Mouse (Mus musculus) lung, adult 2 months (tissue): Measurements from ENCODE around the gene Ctps. TPM values are rescaled to one million over a fixed set of nuclear protein-coding genes. Genes with fewer than 3 reads are reported as not detected.
"Not testable (repeated sequence)": the region's sequence is repeated elsewhere in the genome, so short reads cannot be mapped to it uniquely, and the experiment has no call there.

Experiments
- DNase-seq: peaks from one replicate; pipeline ENCODE4 v3.0.0; 2022
- H3K4me1 ChIP-seq: fragments of 200-500 bp; 2 replicates; pipeline ENCODE4 v1.6.1; 2011; ENCODE audit warnings: low read length; ENCODE audit not compliant: control insufficient read depth, insufficient read depth
- H3K4me3 ChIP-seq: fragments of 200-500 bp; replicated peaks from 2 replicates; pipeline ENCODE3; 2011; ENCODE audit warnings: low read depth, mild to moderate bottlenecking, control low read depth, low read length; ENCODE audit errors: extremely low read depth
- CTCF ChIP-seq: fragments of 200-500 bp; IDR thresholded peaks from 2 replicates; pipeline ENCODE4 v1.5.1; 2011; ENCODE audit warnings: mild to moderate bottlenecking, low read length, control low read depth; ENCODE audit not compliant: insufficient read depth
- POLR2A ChIP-seq: fragments of 200-500 bp; IDR thresholded peaks from 2 replicates; pipeline ENCODE4 v1.6.1; 2011; ENCODE audit warnings: low read depth, mild to moderate bottlenecking, control low read depth, low read length, borderline replicate concordance; ENCODE audit errors: extremely low read depth
- WGBS: fragments of 180-500 bp; shearing (Covaris S2); methylation state at CpG from one replicate; pipeline ENCODE4 v1.1.7; 2018; 5-methylcytosine and 5-hydroxymethylcytosine counted together
- polyA plus RNA-seq: library from polyadenylated mRNA; depleted of rRNA; stranded (reverse); fragments of >200 nt; gene quantifications from 2 replicates; pipeline ENCODE4 v1.2.3, GENCODE M21; 2012

Gene Ctps
- polyA plus RNA-seq, 1 experiment: 10.2 TPM

DNA sequence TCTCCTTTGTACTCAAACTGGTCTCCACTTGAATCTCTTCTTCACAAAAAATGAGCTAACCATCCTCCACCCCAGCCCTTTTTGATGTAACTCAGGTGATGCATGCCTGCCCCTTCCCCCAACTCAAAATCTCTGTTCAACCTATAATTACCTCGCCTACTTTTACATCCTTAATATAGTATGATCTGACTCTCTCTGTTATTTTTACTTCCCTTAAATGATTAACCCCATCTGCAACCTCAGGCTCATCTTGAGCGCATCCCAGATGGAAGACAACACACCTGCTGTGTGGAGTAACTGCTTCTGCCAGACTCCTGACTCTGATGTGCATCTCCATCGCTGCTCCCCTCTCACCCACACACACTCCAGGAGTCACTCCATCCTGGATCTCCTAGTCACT is 32.6 kb upstream of the Ctps start:
- 67% methylated on average over 3 of the region's 3 CpGs for WGBS
- no peak for TF ChIP-seq CTCF
- TF ChIP-seq POLR2A: no peak
- no peak for DNase-seq
- no peaks in the 10 kb centered on the region for H3K4me1 ChIP-seq
- no peak overlapping the region for H3K4me3 ChIP-seq

DNA sequence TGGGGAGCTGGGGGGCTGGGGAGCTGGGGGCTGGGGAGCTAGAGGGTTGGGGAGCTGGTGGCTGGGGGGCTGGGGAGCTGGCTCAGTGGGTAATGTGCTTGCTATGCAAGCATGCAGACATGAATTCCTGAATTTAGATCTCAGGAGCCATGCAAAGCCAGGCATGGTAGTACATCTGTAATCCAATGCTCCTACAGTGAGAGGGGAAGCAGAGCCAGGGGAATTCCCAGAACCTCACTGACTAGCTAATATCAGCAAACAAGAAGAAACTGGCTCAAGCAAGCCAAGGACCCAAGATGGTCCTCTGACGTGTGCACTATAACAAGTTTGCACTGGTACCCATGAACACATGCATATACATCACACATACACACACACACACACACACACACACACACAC is 31.7 kb upstream of the Ctps start:
- Histone ChIP-seq H3K4me1 (no peaks in the 10 kb centered on the region), H3K4me3 (no peak overlapping the region)
- DNase-seq: no peak
- WGBS: 67% methylated on average over 1 of the region's 1 CpGs
- TF ChIP-seq CTCF: no peak
- no peak for TF ChIP-seq POLR2A

DNA sequence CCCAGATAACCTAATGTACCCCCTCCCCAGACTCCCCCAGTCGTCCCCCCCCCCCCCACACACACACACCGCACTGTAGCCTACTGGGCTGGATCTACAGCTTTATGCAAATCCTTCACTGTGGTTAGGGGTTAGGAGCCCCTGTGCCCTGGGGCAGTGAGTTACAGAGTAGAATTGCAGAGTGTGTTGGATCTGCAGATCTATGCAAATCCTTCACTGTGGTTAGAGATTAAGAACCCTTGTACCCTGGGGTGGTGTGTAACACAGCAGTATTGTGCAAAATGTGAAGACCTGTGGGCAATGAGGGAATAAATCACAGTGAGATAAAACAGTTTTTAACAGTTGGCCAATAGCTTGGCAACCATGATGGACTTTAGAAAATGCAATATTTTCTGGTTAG is 28.8 kb upstream of the Ctps start:
- no peaks in the 10 kb centered on the region for H3K4me1 ChIP-seq
- no peak for TF ChIP-seq CTCF
- no peak for TF ChIP-seq POLR2A
- DNase-seq: no peak
- H3K4me3 ChIP-seq: no peak overlapping the region
- WGBS: 42% methylated on average over 2 of the region's 2 CpGs

DNA sequence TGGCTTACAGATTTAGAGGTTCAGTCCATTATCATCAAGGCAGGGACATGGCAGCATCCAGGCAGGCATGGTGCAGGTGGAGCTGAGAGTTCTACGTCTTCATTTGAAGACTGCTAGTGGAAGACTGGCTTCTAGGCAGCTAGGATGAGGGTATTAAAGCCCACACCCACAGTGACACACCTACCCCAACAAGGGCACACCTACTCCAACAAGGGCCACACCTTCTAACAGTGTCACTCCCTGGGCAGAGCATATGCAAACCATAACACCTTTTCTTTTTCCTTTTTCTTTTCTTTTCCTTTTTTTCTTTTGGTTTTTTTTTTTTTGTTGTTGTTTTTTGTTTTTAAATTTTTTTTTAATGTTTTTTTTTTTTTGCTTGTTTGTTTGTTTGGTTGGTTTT is 26.1 kb upstream of the Ctps start:
- DNase-seq, H3K4me1 ChIP-seq, H3K4me3 ChIP-seq: not testable (repeated sequence)
- 85% methylated on average over 1 of the region's 1 CpGs for WGBS

DNA sequence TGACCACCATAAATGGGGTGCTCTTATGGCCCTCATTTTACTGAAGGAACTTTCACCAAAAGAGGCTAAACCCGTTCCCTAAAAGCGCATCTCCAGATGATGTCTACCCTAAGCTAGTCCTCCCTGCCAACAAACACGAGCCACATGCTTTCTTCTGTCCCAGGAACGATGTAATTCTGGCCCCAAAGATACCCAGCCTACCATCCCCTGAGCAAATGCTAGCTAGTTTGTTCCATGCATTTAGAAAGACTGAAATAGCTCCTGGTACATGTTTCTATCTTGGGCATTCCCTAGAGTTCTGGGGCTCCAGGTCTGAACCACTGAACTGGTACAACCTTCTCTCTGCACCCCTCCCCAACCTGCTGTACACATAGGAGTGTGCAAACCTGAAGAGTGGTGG is 20.9 kb upstream of the Ctps start:
- Histone ChIP-seq H3K4me3 (no peak overlapping the region), H3K4me1 (no peaks in the 10 kb centered on the region)
- no peak for DNase-seq
- 86% methylated on average over 4 of the region's 4 CpGs for WGBS
- TF ChIP-seq CTCF (no peak), POLR2A (no peak)

DNA sequence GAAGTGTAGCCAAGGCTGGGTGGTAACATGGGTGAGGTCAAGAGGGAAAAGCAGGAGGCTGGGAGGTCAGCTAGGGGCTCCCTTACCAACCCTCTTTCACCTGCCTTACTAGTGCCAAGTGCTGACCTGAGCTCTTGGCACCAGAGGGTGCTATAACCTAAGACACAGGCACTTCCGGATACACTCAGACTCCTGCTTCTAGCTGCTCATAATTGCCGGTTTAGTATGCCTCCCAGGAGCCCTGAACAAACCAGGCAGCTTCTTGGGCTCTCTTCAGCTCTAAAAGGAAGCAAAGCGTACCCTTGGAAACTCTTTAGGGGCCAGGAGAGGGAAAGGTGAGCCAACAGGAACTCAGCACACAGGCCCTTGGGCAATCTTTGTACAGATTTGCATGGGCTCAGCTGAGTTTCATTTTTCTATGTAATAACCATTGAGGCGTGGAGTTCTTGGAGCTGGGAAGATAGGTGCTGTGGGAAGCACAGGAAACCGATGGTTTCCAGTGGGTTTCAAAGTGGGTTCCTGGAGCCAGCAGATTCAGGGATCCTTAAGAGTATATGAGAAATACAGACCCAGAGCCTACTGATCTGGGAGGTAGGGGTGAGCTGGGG is 19.8 kb upstream of the Ctps start:
- Histone ChIP-seq H3K4me3 (no peak overlapping the region), H3K4me1 (no peaks in the 10 kb centered on the region)
- DNase-seq: peak; percentile 39
- TF ChIP-seq CTCF (peak; percentile 90), POLR2A (no peak)
- WGBS: 29% methylated on average over 5 of the region's 5 CpGs

DNA sequence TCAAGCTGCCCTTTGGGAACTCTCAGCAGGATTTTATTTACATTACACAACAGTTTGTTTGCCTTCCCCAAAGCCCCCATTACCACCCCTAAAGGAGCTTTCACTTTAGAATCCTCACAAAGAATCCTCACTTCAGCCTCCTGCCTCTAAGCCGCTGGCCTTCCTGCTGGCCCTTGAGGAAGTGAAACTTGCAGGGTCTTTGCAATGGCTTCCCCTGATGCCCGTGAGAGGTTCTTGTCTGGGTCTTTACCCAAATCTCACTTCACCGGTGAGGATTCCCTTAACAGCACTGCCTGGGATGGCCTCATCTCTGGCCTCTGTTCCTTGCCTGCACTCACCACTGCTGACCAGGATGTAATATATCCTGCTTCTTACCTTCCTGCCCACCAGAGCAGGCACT is 19.0 kb upstream of the Ctps start:
- 29% methylated on average over 3 of the region's 3 CpGs for WGBS
- TF ChIP-seq CTCF (no peak), POLR2A (no peak)

DNA sequence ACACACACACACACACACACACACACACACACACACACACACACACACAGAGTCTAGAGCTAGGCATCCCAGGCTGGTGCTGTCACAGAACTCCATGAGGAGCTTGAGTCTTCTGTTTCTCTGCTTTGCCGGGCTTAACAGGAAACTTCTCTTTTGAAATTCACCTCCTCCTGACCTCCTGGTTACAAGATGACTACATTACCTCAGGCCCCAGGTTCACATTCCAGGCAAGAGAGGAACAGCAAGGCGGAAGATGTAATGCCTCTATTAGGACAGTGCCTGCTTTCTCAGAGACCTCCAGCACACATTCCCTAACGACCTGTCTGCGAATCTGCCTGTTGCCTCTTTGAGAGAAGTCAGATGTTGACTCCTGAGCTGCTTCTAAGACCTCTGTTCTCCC is 18.4 kb upstream of the Ctps start, which contains the start of gene Gm8439:
Gene Gm8439 (plus strand): TSS at position 301 of the 400 bp plus-strand sequence.
- 34% methylated on average over 4 of the region's 4 CpGs for WGBS
- TF ChIP-seq POLR2A: no peak
- no peak for TF ChIP-seq CTCF
- DNase-seq: no peak
- Histone ChIP-seq H3K4me3 (no peak within 1 kb of the TSS), H3K4me1 (no peaks in the 10 kb centered on the region)

More for the DNA sequence above, 19.0 kb upstream of the Ctps start:
- Histone ChIP-seq H3K4me3 (no peak overlapping the region), H3K4me1 (no peaks in the 10 kb centered on the region)
- DNase-seq: peak; percentile 6

DNA sequence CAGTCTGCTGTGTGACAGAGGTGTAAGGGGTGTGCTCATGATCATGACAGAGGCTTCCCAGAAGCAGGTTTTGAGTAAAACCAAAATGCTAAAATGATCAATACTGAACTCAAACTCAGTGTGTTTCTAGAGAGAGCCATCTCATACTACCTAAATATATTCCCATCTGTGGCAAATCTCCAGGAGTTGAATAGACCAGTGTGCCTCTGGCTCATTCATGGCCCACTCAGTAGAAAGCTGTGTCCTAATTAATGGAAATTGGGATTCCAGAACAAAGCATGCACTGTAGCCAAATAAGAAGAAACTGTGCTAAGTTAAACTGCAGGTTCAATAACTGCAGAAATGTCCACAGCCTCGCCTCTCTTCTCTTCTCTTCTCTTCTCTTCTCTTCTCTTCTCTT is 16.9 kb upstream of the Ctps start:
- TF ChIP-seq POLR2A (no peak), CTCF (no peak)
- H3K4me1 ChIP-seq: no peaks in the 10 kb centered on the region
- DNase-seq: no peak
- H3K4me3 ChIP-seq: no peak overlapping the region
- WGBS: 84% methylated on average over 1 of the region's 1 CpGs

DNA sequence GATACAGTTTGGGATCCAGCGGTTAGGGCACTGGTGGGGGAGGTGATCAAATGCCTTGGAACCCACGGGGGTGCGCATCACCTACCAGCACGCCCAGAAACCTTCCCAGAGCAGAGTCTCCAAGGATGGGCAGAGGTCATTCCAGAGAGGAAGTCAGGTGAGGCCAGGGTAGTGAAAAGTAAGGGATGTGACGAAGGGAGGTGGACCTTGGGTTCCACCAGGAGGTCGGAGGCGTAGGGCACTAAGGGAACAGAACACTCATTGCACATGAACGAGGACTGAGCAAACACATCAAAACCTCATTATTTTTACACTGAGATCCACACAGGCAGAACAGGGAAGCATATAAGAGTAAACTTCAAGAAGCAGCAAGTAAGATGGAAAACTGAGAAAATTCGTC is 11.6 kb upstream of the Ctps start:
- 77% methylated on average over 9 of the region's 9 CpGs for WGBS
- Histone ChIP-seq H3K4me1 (no peaks in the 10 kb centered on the region), H3K4me3 (no peak overlapping the region)
- DNase-seq: no peak
- no peak for TF ChIP-seq POLR2A
- TF ChIP-seq CTCF: no peak

DNA sequence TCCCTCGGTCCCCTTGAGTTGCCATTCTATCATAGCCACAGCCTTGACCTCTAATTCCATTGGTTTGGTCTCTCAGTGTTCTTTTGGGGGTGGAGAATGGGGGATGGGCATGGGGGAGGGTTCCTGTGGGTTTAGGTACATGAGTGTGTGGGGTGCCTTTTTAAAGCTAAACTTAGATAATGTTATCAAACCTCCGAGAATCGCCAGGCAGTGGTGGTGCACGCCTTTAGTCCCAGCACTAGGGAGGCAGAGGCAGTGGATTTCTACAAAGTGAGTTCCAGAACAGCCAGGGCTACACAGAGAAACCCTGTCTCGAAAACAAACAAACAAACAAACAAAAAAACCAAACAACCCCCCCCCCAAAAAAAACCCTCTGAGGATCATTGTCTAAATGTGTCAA is 10.8 kb upstream of the Ctps start:
- WGBS: 78% methylated on average over 5 of the region's 5 CpGs
- DNase-seq: no peak
- Histone ChIP-seq H3K4me3 (no peak overlapping the region), H3K4me1 (no peaks in the 10 kb centered on the region)
- no peak for TF ChIP-seq CTCF
- TF ChIP-seq POLR2A: no peak

DNA sequence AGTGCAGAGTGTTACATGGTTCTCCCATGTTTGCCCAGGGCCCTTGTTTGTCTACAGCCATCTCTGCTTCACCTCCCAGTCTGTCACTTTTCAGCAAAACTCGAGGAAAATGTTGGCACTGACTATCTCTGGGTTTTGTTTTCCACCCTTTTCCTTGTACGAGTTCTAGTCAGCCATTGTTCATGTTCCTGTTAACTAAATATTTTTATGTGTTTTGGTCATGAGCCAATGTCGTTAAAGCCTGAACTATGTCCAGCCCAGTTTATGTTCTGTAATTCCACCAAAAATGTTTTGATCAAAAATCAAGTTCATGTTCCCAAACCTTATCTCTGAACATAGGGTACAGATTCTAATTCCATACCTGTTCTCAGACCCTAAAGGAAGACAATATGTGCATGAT is 1.6 kb upstream of the Ctps start:
- Histone ChIP-seq H3K4me1 (peaks cover 9% of the 10 kb centered on the region; the same call in 1 of the 2 replicates), H3K4me3 (no peak overlapping the region)
- WGBS: 27% methylated on average over 3 of the region's 3 CpGs
- DNase-seq: no peak
- TF ChIP-seq POLR2A: no peak
- no peak for TF ChIP-seq CTCF
